Mouse (Mus musculus) intestine, embryonic 14.5 days (tissue): ENCODE results near the gene Apoa2. TPM values are rescaled to one million over a fixed set of nuclear protein-coding genes. Genes with fewer than 3 reads are reported as not detected.
"Not testable (repeated sequence)": the region's sequence is repeated elsewhere in the genome, so short reads cannot be mapped to it uniquely, and the experiment has no call there.

Experiments
- ATAC-seq: fragments of 200-750 bp; cut with Nextera tagmentation; replicated peaks from 2 replicates; pipeline ENCODE4 v1.8.0; 2017; ENCODE audit warnings: low read depth, moderate number of reproducible peaks, moderate TSS enrichment, moderate library complexity; ENCODE audit not compliant: low FRiP score, low TSS enrichment
- DNase-seq: peaks from one replicate; pipeline ENCODE4 v3.0.0-alpha.2; 2018; ENCODE audit warnings: low spot score
- H3K27ac ChIP-seq: fragments of 300-500 bp; sonication (generic); 2 replicates; pipeline ENCODE4 v1.5.1; 2014; ENCODE audit warnings: low read depth, mild to moderate bottlenecking, control low read depth
- H3K27me3 ChIP-seq: fragments of 300-500 bp; sonication (generic); replicated peaks from 2 replicates; pipeline ENCODE4 v1.6.1; 2014; ENCODE audit warnings: low read length, control low read depth; ENCODE audit not compliant: control insufficient read depth, insufficient read depth
- H3K36me3 ChIP-seq: fragments of 300-500 bp; sonication (generic); 2 replicates; pipeline ENCODE4 v1.6.1; 2014; ENCODE audit warnings: low read length, control low read depth; ENCODE audit not compliant: control insufficient read depth, insufficient read depth
- H3K4me1 ChIP-seq: fragments of 300-500 bp; sonication (generic); replicated peaks from 2 replicates; pipeline ENCODE4 v1.6.1; 2014; ENCODE audit warnings: low read length, control low read depth, mixed read lengths; ENCODE audit not compliant: control insufficient read depth, insufficient read depth
- H3K4me2 ChIP-seq: fragments of 300-500 bp; sonication (generic); 2 replicates; pipeline ENCODE4 v1.6.1; 2014; ENCODE audit warnings: low read length
- H3K4me3 ChIP-seq: fragments of 300-500 bp; sonication (generic); 2 replicates; pipeline ENCODE4 v1.5.1; 2014; ENCODE audit warnings: low read depth, low read length, control low read depth, mixed read lengths
- H3K9ac ChIP-seq: fragments of 300-500 bp; sonication (generic); 2 replicates; pipeline ENCODE4 v1.6.1; 2014; ENCODE audit warnings: mild to moderate bottlenecking, low read length
- H3K9me3 ChIP-seq: fragments of 300-500 bp; sonication (generic); 2 replicates; pipeline ENCODE4 v1.6.1; 2016; ENCODE audit warnings: low read length, control low read depth; ENCODE audit not compliant: control insufficient read depth
- WGBS: fragments of 180-500 bp; shearing (Covaris S2); extraction: QIAGEN DNeasy Blood & Tissue Kit; methylation state at CpG from one replicate; pipeline ENCODE4 v1.1.7; 2014; 5-methylcytosine and 5-hydroxymethylcytosine counted together
- polyA plus RNA-seq: library from polyadenylated mRNA; unstranded; fragments of >200 nt; fragmentation: Nextera tagmentation; extraction: Ambion mirVana; gene quantifications from 2 replicates; pipeline ENCODE4 v1.2.1, GENCODE M21; 2014

Gene Apoa2
- polyA plus RNA-seq, 1 experiment from 2014 or later, result 2.5 TPM

GRCm38 (mm10) chr1:171238463-171238862, 13.6 kb downstream of the Apoa2 start:
- DNase-seq (peak; percentile 72), ATAC-seq (peak; percentile 56)
- H3K27me3 ChIP-seq, result no peaks in the 10 kb centered on the region
- 67% methylated on average over 14 of the region's 14 CpGs for WGBS
- peaks cover 96% of the 10 kb centered on the region for H3K36me3 ChIP-seq
- no peaks in the 10 kb centered on the region for H3K9me3 ChIP-seq
- H3K27ac ChIP-seq, result no peak overlapping the region
- H3K4me2 ChIP-seq, result no peak overlapping the region
- no peak overlapping the region for H3K9ac ChIP-seq
- H3K4me1 ChIP-seq, result no peaks in the 10 kb centered on the region
- no peak overlapping the region for H3K4me3 ChIP-seq

GRCm38 (mm10) chr1:171239992-171240744, 15.3 kb downstream of the Apoa2 start:
- H3K4me1 ChIP-seq, result no peaks in the 10 kb centered on the region; the same call in 1 of the 2 replicates
- 74% methylated on average over 15 of the region's 15 CpGs for WGBS
- H3K4me3 ChIP-seq, result no peak overlapping the region
- H3K27ac ChIP-seq, result no peak overlapping the region
- DNase-seq (no peak), ATAC-seq (no peak)
- no peaks in the 10 kb centered on the region for H3K27me3 ChIP-seq
- H3K4me2 ChIP-seq, result no peak overlapping the region
- no peaks in the 10 kb centered on the region for H3K9me3 ChIP-seq
- peaks cover 91% of the 10 kb centered on the region for H3K36me3 ChIP-seq
- H3K9ac ChIP-seq, result no peak overlapping the region

GRCm38 (mm10) chr1:171240911-171241310, 16.1 kb downstream of the Apoa2 start:
- H3K36me3 ChIP-seq, result peaks cover 89% of the 10 kb centered on the region
- 91% methylated on average over 10 of the region's 10 CpGs for WGBS
- no peak for ATAC-seq
- H3K4me1 ChIP-seq, result peaks cover 5% of the 10 kb centered on the region
- H3K27me3 ChIP-seq, result no peaks in the 10 kb centered on the region
- no peaks in the 10 kb centered on the region for H3K9me3 ChIP-seq
- no peak overlapping the region for H3K4me3 ChIP-seq
- no peak overlapping the region for H3K27ac ChIP-seq
- H3K9ac ChIP-seq, result no peak overlapping the region
- no peak overlapping the region for H3K4me2 ChIP-seq
- DNase-seq, result no peak

- Histone ChIP-seq H3K36me3 (peaks cover 79% of the 10 kb centered on the region), H3K4me1 (peaks cover 10% of the 10 kb centered on the region)
- H3K4me2 ChIP-seq, H3K27me3 ChIP-seq, ATAC-seq, H3K9me3 ChIP-seq, H3K4me3 ChIP-seq, DNase-seq, H3K27ac ChIP-seq, H3K9ac ChIP-seq: not testable (repeated sequence)
- WGBS, result 87% methylated on average over 12 of the region's 12 CpGs
Observed at GRCm38 (mm10) chr1:171241952-171242351, 17.1 kb downstream of the Apoa2 start.

- no peaks in the 10 kb centered on the region for H3K27me3 ChIP-seq
- no peak overlapping the region for H3K27ac ChIP-seq
- no peak overlapping the region for H3K9ac ChIP-seq
- DNase-seq (no peak), ATAC-seq (no peak)
- peaks cover 45% of the 10 kb centered on the region for H3K36me3 ChIP-seq
- H3K4me2 ChIP-seq, result no peak overlapping the region
- peaks cover 30% of the 10 kb centered on the region for H3K4me1 ChIP-seq
- WGBS, result 80% methylated on average over 8 of the region's 8 CpGs
- H3K4me3 ChIP-seq, result no peak overlapping the region
- H3K9me3 ChIP-seq, result no peaks in the 10 kb centered on the region
Observed at GRCm38 (mm10) chr1:171245353-171245752, 20.5 kb downstream of the Apoa2 start.

- peaks cover 33% of the 10 kb centered on the region for H3K36me3 ChIP-seq
- H3K27ac ChIP-seq, result peak overlapping the region; percentile 92
- H3K9ac ChIP-seq, result peak overlapping the region; percentile 91
- H3K4me1 ChIP-seq, result peaks cover 43% of the 10 kb centered on the region
- ATAC-seq (peak; percentile 92), DNase-seq (peak; percentile 97)
- peak overlapping the region; percentile 69 for H3K4me2 ChIP-seq
- peak overlapping the region; percentile 89 for H3K4me3 ChIP-seq
- under 1% methylated on average over 41 of the region's 41 CpGs for WGBS
- H3K9me3 ChIP-seq, result no peaks in the 10 kb centered on the region
- H3K27me3 ChIP-seq, result no peaks in the 10 kb centered on the region
Observed at GRCm38 (mm10) chr1:171246709-171247452, 22.0 kb downstream of the Apoa2 start.

- H3K4me1 ChIP-seq, result peaks cover 47% of the 10 kb centered on the region
- DNase-seq (no peak), ATAC-seq (no peak)
- H3K36me3 ChIP-seq, result peaks cover 28% of the 10 kb centered on the region
- peak overlapping the region; percentile 69 for H3K4me2 ChIP-seq
- no peaks in the 10 kb centered on the region for H3K27me3 ChIP-seq
- H3K27ac ChIP-seq, result peak overlapping the region; percentile 92
- H3K9me3 ChIP-seq, result no peaks in the 10 kb centered on the region
- H3K4me3 ChIP-seq, result peak overlapping the region; percentile 89
- WGBS, result 11% methylated on average over 13 of the region's 13 CpGs
- H3K9ac ChIP-seq, result peak overlapping the region; percentile 50
Observed at GRCm38 (mm10) chr1:171247453-171247841, 22.6 kb downstream of the Apoa2 start.

- Histone ChIP-seq H3K27ac (peak overlapping the region; percentile 92), H3K9ac (peak overlapping the region; percentile 50; the same call in 1 of the 2 replicates), H3K4me1 (peaks cover 47% of the 10 kb centered on the region), H3K9me3 (no peaks in the 10 kb centered on the region), H3K36me3 (peaks cover 23% of the 10 kb centered on the region), H3K4me3 (peak overlapping the region; percentile 89), H3K4me2 (peak overlapping the region; percentile 69), H3K27me3 (no peaks in the 10 kb centered on the region)
- ATAC-seq, result no peak
- DNase-seq, result no peak
- WGBS, result 43% methylated on average over 4 of the region's 4 CpGs
Observed at GRCm38 (mm10) chr1:171247916-171248315, 23.1 kb downstream of the Apoa2 start.
